Mouse (Mus musculus): ENCODE measurements at regions not wholly inside any gene's neighbourhood (a gene's known extent, or its start where the extent isn't known, plus 50 kb on each side); places are given as distances from the start of the nearest gene placed in this dataset.
A peak's percentile ranks its signal among the peaks of the same experiment; 100 is the strongest.

DNA sequence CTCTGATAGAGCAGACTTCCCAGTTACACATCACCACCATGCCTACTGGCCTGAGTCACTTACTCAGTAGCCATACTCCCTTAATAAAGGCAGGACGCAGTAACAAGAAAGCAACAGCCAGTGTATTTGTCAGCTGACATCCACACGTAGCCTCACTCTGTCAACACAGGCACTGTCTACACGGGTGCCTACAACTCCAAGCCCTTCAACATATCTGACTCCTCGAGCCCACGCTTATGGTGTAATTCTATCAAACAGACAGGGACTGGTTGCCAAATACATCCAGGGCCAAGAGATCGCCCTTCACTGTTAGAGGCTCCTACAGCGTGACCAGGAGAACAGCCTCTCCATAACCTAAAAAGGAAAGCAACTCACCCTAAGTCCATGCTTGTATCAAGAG is 188.1 kb upstream of the Spred2 start:
- 91% methylated on average over 7 of the region's 7 CpGs for WGBS
- Histone ChIP-seq H3K9ac (ENCODE audit: low read length) (no peak overlapping the region), H3K4me3 (ENCODE audit: low read depth, low read length) (no peak overlapping the region), H3K27me3 (ENCODE audit: control insufficient read depth, insufficient read depth, low read length) (no peaks in the 10 kb centered on the region), H3K36me3 (ENCODE audit: control insufficient read depth, insufficient read depth, low read length) (no peaks in the 10 kb centered on the region), H3K9me3 (ENCODE audit: control insufficient read depth, low read length) (no peaks in the 10 kb centered on the region), H3K4me2 (no peak overlapping the region), H3K27ac (ENCODE audit: low read depth, low read length) (no peak overlapping the region), H3K4me1 (ENCODE audit: control insufficient read depth, insufficient read depth, low read length) (no peaks in the 10 kb centered on the region)
- no peak for DNase-seq (ENCODE audit: low spot score, missing footprints)
- no peak for ATAC-seq (ENCODE audit: low FRiP score)

DNA sequence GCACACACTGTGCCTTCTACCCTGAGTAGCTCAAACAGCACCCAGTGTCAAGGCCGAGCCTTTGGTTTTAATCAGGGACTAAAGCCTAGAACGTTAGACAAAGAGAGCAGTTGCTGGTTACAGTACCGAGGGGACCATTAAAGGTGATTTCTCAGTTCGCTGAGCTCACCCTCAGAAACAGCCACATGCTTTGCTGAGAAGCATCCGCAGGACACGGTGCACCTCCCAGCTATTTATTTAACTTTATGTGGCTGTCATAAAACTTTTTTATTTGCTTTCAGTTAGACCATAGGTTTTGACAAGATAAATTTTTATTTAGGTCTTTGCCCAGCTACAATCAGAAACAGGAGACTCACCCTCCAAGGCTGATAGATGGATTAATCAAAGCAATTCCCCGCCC is 187.2 kb upstream of the Spred2 start:
- 80% methylated on average over 7 of the region's 7 CpGs for WGBS
- Histone ChIP-seq H3K4me2 (no peak overlapping the region), H3K4me1 (ENCODE audit: control insufficient read depth, insufficient read depth, low read length) (no peaks in the 10 kb centered on the region), H3K4me3 (ENCODE audit: low read depth, low read length) (no peak overlapping the region), H3K9ac (ENCODE audit: low read length) (no peak overlapping the region), H3K27me3 (ENCODE audit: control insufficient read depth, insufficient read depth, low read length) (no peaks in the 10 kb centered on the region), H3K9me3 (ENCODE audit: control insufficient read depth, low read length) (no peaks in the 10 kb centered on the region), H3K36me3 (ENCODE audit: control insufficient read depth, insufficient read depth, low read length) (no peaks in the 10 kb centered on the region), H3K27ac (ENCODE audit: low read depth, low read length) (no peak overlapping the region)
- ATAC-seq (ENCODE audit: low FRiP score) (no peak), DNase-seq (ENCODE audit: low spot score, missing footprints) (no peak)

GRCm38 (mm10) chr11:19737331-19737730 is 186.8 kb upstream of the Spred2 start:
- Histone ChIP-seq H3K9me3 (ENCODE audit: control insufficient read depth, low read length) (no peaks in the 10 kb centered on the region), H3K4me1 (ENCODE audit: control insufficient read depth, insufficient read depth, low read length) (no peaks in the 10 kb centered on the region), H3K27ac (ENCODE audit: low read depth, low read length) (no peak overlapping the region), H3K4me2 (no peak overlapping the region), H3K36me3 (ENCODE audit: control insufficient read depth, insufficient read depth, low read length) (no peaks in the 10 kb centered on the region), H3K27me3 (ENCODE audit: control insufficient read depth, insufficient read depth, low read length) (no peaks in the 10 kb centered on the region), H3K4me3 (ENCODE audit: low read depth, low read length) (no peak overlapping the region), H3K9ac (ENCODE audit: low read length) (no peak overlapping the region)
- no peak for ATAC-seq (ENCODE audit: low FRiP score)
- 86% methylated on average over 5 of the region's 5 CpGs for WGBS
- DNase-seq (ENCODE audit: low spot score, missing footprints): peak; percentile 67

DNA sequence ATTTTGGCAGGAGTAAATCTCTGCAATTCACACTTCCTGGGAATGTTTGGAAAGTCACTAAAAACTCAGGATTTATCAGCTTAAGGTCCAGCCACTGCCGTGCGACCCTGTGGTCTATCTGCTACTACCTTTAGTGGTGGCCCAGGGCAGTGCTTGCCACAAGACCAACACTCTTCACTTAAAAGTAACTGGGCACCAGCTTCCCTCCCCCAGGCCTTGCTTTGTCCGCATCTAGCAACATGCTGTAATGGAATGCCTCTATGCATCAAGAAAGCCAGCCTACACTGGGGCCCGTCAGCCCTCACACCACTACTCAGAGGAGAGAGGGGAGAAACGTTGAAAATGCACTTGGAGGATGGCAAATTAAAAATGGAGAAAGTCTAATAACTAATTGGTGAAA is 186.4 kb upstream of the Spred2 start:
- ATAC-seq (ENCODE audit: low FRiP score): no peak
- Histone ChIP-seq H3K27ac (ENCODE audit: low read depth, low read length) (no peak overlapping the region), H3K36me3 (ENCODE audit: control insufficient read depth, insufficient read depth, low read length) (no peaks in the 10 kb centered on the region), H3K27me3 (ENCODE audit: control insufficient read depth, insufficient read depth, low read length) (no peaks in the 10 kb centered on the region), H3K4me2 (no peak overlapping the region), H3K4me3 (ENCODE audit: low read depth, low read length) (no peak overlapping the region), H3K9ac (ENCODE audit: low read length) (no peak overlapping the region), H3K9me3 (ENCODE audit: control insufficient read depth, low read length) (no peaks in the 10 kb centered on the region), H3K4me1 (ENCODE audit: control insufficient read depth, insufficient read depth, low read length) (no peaks in the 10 kb centered on the region)
- WGBS: 81% methylated on average over 5 of the region's 5 CpGs
- DNase-seq (ENCODE audit: low spot score, missing footprints): peak; percentile 8

DNA sequence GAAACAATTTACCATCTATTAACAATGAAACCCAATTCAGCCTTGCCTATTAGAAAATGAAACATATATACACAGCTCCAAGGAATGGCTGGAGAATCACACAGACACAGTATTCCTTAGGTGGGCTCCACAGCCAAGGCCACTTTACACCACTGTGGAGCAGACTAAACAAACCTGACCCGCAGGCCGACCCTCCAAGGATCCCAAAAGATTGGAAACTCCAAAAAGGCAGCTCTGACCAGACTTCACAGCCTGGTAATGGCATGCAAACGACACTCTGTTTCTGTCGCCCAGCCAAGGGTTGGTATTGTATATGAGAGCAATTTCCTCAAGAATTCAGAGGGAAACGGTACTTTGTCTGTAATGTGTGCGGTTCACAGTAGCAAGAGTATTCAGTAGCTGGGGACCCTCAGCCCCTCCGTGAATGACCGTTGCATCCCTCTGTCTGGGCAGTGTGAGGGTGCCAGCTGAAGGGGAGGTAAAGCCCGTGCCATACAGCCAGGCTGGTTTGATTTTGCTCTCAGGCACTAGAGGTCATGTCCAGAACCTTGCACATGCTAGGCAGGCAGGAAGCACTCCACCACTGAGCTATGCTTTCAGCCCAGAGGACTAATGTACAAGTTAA is 184.5 kb upstream of the Spred2 start:
- 82% methylated on average over 9 of the region's 9 CpGs for WGBS
- H3K9me3 ChIP-seq (ENCODE audit: control insufficient read depth, low read length): no peaks in the 10 kb centered on the region
- H3K27ac ChIP-seq (ENCODE audit: low read depth, low read length): no peak overlapping the region
- H3K27me3 ChIP-seq (ENCODE audit: control insufficient read depth, insufficient read depth, low read length): no peaks in the 10 kb centered on the region
- no peak overlapping the region for H3K4me2 ChIP-seq
- no peak overlapping the region for H3K4me3 ChIP-seq (ENCODE audit: low read depth, low read length)
- no peaks in the 10 kb centered on the region for H3K4me1 ChIP-seq (ENCODE audit: control insufficient read depth, insufficient read depth, low read length)
- H3K36me3 ChIP-seq (ENCODE audit: control insufficient read depth, insufficient read depth, low read length): no peaks in the 10 kb centered on the region
- H3K9ac ChIP-seq (ENCODE audit: low read length): no peak overlapping the region
- ATAC-seq (ENCODE audit: low FRiP score): no peak
- DNase-seq (ENCODE audit: low spot score, missing footprints): peak; percentile 77

DNA sequence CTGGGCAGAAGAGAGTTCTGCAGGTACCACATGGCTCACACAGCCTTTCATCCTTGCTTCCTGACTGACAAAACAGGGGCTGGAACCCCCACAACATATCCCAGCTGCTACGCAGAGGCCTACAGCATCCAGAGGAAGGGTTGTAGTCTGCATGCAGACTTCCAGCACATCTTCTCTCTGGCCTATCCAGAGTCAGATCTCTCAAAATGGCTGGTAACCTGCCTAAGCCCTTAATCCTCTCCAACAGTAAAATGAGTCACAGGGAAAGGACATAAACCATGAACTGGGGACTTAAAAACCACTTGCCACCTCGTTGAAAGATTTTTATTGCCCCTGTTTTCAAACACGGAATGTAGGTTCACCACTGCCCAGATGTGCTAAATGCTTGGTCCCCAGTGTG is 183.6 kb upstream of the Spred2 start:
- no peak overlapping the region for H3K4me2 ChIP-seq
- H3K9me3 ChIP-seq (ENCODE audit: control insufficient read depth, low read length): no peaks in the 10 kb centered on the region
- H3K9ac ChIP-seq (ENCODE audit: low read length): no peak overlapping the region
- no peaks in the 10 kb centered on the region for H3K36me3 ChIP-seq (ENCODE audit: control insufficient read depth, insufficient read depth, low read length)
- H3K4me3 ChIP-seq (ENCODE audit: low read depth, low read length): no peak overlapping the region
- H3K27ac ChIP-seq (ENCODE audit: low read depth, low read length): no peak overlapping the region
- ATAC-seq (ENCODE audit: low FRiP score) (no peak), DNase-seq (ENCODE audit: low spot score, missing footprints) (peak; percentile 54)
- no peaks in the 10 kb centered on the region for H3K4me1 ChIP-seq (ENCODE audit: control insufficient read depth, insufficient read depth, low read length)
- no peaks in the 10 kb centered on the region for H3K27me3 ChIP-seq (ENCODE audit: control insufficient read depth, insufficient read depth, low read length)
- 90% methylated on average over 3 of the region's 3 CpGs for WGBS

DNA sequence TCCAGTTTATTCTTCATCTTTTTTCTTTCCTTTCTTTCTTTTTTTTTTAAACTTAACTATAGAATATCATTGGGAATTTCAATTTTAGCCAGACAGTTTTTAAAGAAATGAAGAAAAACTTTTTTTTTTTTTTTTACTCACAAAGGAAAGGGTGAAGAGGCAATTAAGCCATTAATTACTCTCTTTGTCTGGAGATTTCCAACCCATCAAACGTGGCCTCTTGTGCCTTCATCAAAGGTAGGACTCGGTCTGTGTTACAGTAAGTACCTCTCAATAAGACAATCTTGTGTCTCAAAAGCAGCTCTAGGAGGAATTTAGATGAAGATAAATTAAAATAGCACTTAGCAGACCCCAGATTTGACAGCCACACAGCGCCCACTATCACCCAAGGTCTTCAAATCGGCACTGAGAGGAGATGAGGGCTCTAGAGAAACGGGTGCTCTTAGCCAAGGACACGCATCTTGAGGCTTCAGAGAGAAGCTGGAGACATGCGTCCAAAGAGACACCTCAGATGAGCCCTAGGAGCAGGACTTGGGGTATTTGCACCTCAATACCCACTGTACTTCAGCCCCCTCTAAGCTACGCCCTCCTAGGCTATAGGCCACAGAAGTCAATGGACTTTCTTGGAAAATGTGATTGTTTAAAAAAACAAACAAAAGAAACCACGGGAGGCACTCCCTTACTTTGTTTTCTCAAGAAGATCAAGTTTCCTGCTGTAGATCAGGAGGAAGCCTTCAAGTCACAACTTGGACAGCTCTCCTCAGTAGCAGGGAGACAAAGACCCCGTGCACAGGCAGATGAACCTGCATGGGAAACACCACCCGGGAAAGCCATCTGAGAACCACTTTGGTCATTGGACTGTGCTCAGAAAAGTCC is 176.8 kb upstream of the Spred2 start:
- ATAC-seq (ENCODE audit: low FRiP score) (no peak), DNase-seq (ENCODE audit: low spot score, missing footprints) (no peak)
- Histone ChIP-seq H3K27me3 (ENCODE audit: control insufficient read depth, insufficient read depth, low read length) (no peaks in the 10 kb centered on the region), H3K9ac (ENCODE audit: low read length) (no peak overlapping the region), H3K4me1 (ENCODE audit: control insufficient read depth, insufficient read depth, low read length) (no peaks in the 10 kb centered on the region), H3K9me3 (ENCODE audit: control insufficient read depth, low read length) (no peaks in the 10 kb centered on the region), H3K4me2 (no peak overlapping the region), H3K36me3 (ENCODE audit: control insufficient read depth, insufficient read depth, low read length) (no peaks in the 10 kb centered on the region), H3K4me3 (ENCODE audit: low read depth, low read length) (no peak overlapping the region), H3K27ac (ENCODE audit: low read depth, low read length) (no peak overlapping the region)
- 52% methylated on average over 11 of the region's 11 CpGs for WGBS

GRCm38 (mm10) chr11:19747973-19748559 is 176.1 kb upstream of the Spred2 start:
- WGBS: 73% methylated on average over 14 of the region's 14 CpGs
- Histone ChIP-seq H3K27ac (ENCODE audit: low read depth, low read length) (no peak overlapping the region), H3K4me1 (ENCODE audit: control insufficient read depth, insufficient read depth, low read length) (no peaks in the 10 kb centered on the region), H3K4me3 (ENCODE audit: low read depth, low read length) (no peak overlapping the region), H3K9ac (ENCODE audit: low read length) (no peak overlapping the region), H3K27me3 (ENCODE audit: control insufficient read depth, insufficient read depth, low read length) (no peaks in the 10 kb centered on the region), H3K4me2 (no peak overlapping the region), H3K9me3 (ENCODE audit: control insufficient read depth, low read length) (no peaks in the 10 kb centered on the region), H3K36me3 (ENCODE audit: control insufficient read depth, insufficient read depth, low read length) (no peaks in the 10 kb centered on the region)
- no peak for DNase-seq (ENCODE audit: low spot score, missing footprints)
- no peak for ATAC-seq (ENCODE audit: low FRiP score)

DNA sequence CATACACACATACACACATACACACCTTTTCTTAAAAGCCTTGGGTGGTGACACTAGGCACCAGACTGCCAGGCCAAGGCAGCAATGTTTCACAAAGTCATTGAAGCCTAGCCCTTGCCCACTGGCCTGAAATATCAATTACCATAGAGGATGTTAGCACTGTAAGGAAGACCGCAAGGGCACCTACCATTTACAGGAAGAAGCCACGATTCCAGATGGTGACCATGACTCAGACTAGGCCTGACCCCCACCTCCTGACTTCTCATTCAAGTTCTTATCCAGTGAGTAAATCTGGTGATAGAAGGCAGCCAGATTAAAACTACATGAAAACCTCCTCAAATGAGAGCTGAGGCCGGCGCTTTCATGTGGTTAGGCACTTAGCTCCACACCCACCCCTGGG is 165.3 kb upstream of the Spred2 start:
- H3K27ac ChIP-seq (ENCODE audit: low read depth, low read length): no peak overlapping the region
- WGBS: 88% methylated on average over 4 of the region's 4 CpGs
- H3K4me3 ChIP-seq (ENCODE audit: low read depth, low read length): no peak overlapping the region
- ATAC-seq (ENCODE audit: low FRiP score): no peak
- no peak overlapping the region for H3K4me2 ChIP-seq
- H3K9me3 ChIP-seq (ENCODE audit: control insufficient read depth, low read length): no peaks in the 10 kb centered on the region
- no peaks in the 10 kb centered on the region; the same call in 1 of the 2 replicates for H3K27me3 ChIP-seq (ENCODE audit: control insufficient read depth, insufficient read depth, low read length)
- H3K36me3 ChIP-seq (ENCODE audit: control insufficient read depth, insufficient read depth, low read length): no peaks in the 10 kb centered on the region
- no peak overlapping the region for H3K9ac ChIP-seq (ENCODE audit: low read length)
- H3K4me1 ChIP-seq (ENCODE audit: control insufficient read depth, insufficient read depth, low read length): no peaks in the 10 kb centered on the region
- no peak for DNase-seq (ENCODE audit: low spot score, missing footprints)

All from midbrain, embryonic 11.5 days (tissue).